Mouse (Mus musculus) heart, postnatal 0 days (tissue): ENCODE measurements at regions not wholly inside any gene's neighbourhood (a gene's known extent, or its start where the extent isn't known, plus 50 kb on each side); places are given as distances from the start of the nearest gene placed in this dataset.

Experiments used
- CTCF ChIP-seq: IDR thresholded peaks from 2 replicates; pipeline ENCODE4 v1.5.1; 2016; ENCODE audit warnings: antibody characterized with exemption, control low read depth, low read depth
- EP300 ChIP-seq: IDR thresholded peaks from 2 replicates; pipeline ENCODE4 v1.6.1; 2016; ENCODE audit warnings: antibody characterized with exemption, low read depth

- TF ChIP-seq CTCF: no peak
- no peak for TF ChIP-seq EP300
These were observed 636.7 kb downstream of the Pkhd1 start for GRCm38 (mm10) chr1:19981189-19981588.
